Mouse (Mus musculus): Measurements from ENCODE around the gene Mrpl51. TPM values are rescaled to one million over a fixed set of nuclear protein-coding genes. Genes with fewer than 3 reads are reported as not detected.
A peak's percentile ranks its signal among the peaks of the same experiment; 100 is the strongest.

Mrpl51 gene
- polyA plus RNA-seq, 1 experiment from 2014 or later, result 217 TPM

GRCm38 (mm10) chr6:125149569-125149950, 42.0 kb upstream of the Mrpl51 start:
- Histone ChIP-seq H3K9me3 (replicated peaks) (no peaks in the 10 kb centered on the region), H3K4me1 (replicated peaks) (peaks cover 87% of the 10 kb centered on the region), H3K9ac (no peak overlapping the region), H3K27me3 (no peaks in the 10 kb centered on the region), H3K36me3 (peaks cover 30% of the 10 kb centered on the region), H3K4me2 (no peak overlapping the region), H3K4me3 (replicated peaks) (no peak overlapping the region), H3K27ac (peak overlapping the region; percentile 45; the same call in 1 of the 2 replicates)
- no peak for DNase-seq
- WGBS (ENCODE audit: insufficient replicate concordance), result 75% methylated on average over 7 of the region's 7 CpGs
- no peak for ATAC-seq (ENCODE audit: low read depth)

- H3K27ac ChIP-seq, result peak overlapping the region; percentile 63
- H3K4me2 ChIP-seq, result peak overlapping the region; percentile 40
- no peaks in the 10 kb centered on the region for H3K27me3 ChIP-seq
- no peak for DNase-seq
- H3K9ac ChIP-seq, result peak overlapping the region; percentile 53; the same call in 1 of the 2 replicates
- WGBS (ENCODE audit: insufficient replicate concordance), result 30% methylated on average over 22 of the region's 22 CpGs
- no peak overlapping the region for H3K4me3 ChIP-seq (replicated peaks)
- peaks cover 35% of the 10 kb centered on the region for H3K36me3 ChIP-seq
- H3K4me1 ChIP-seq (replicated peaks), result peaks cover 88% of the 10 kb centered on the region
- ATAC-seq (ENCODE audit: low read depth), result peak; percentile 50
- H3K9me3 ChIP-seq (replicated peaks), result no peaks in the 10 kb centered on the region
Observed at GRCm38 (mm10) chr6:125152212-125153017, 39.2 kb upstream of the Mrpl51 start.

GRCm38 (mm10) chr6:125153018-125153389, 38.6 kb upstream of the Mrpl51 start:
- H3K9me3 ChIP-seq (replicated peaks), result no peaks in the 10 kb centered on the region
- no peak for DNase-seq
- H3K4me1 ChIP-seq (replicated peaks), result peaks cover 86% of the 10 kb centered on the region
- H3K4me3 ChIP-seq (replicated peaks), result no peak overlapping the region
- H3K27ac ChIP-seq, result peak overlapping the region; percentile 63
- H3K27me3 ChIP-seq, result no peaks in the 10 kb centered on the region
- WGBS (ENCODE audit: insufficient replicate concordance), result 64% methylated on average over 5 of the region's 5 CpGs
- H3K9ac ChIP-seq, result no peak overlapping the region
- H3K36me3 ChIP-seq, result peaks cover 39% of the 10 kb centered on the region
- H3K4me2 ChIP-seq, result peak overlapping the region; percentile 40
- no peak for ATAC-seq (ENCODE audit: low read depth)

GRCm38 (mm10) chr6:125153682-125154081, 37.9 kb upstream of the Mrpl51 start:
- DNase-seq (no peak), ATAC-seq (ENCODE audit: low read depth) (no peak)
- WGBS (ENCODE audit: insufficient replicate concordance), result 60% methylated on average over 4 of the region's 4 CpGs
- Histone ChIP-seq H3K9me3 (replicated peaks) (no peaks in the 10 kb centered on the region), H3K4me1 (replicated peaks) (peaks cover 79% of the 10 kb centered on the region), H3K27me3 (no peaks in the 10 kb centered on the region), H3K27ac (no peak overlapping the region; the same call in 1 of the 2 replicates), H3K9ac (no peak overlapping the region), H3K4me2 (no peak overlapping the region), H3K36me3 (peaks cover 43% of the 10 kb centered on the region), H3K4me3 (replicated peaks) (no peak overlapping the region)

GRCm38 (mm10) chr6:125154550-125154949, 37.1 kb upstream of the Mrpl51 start:
- H3K36me3 ChIP-seq, result peaks cover 48% of the 10 kb centered on the region
- H3K4me2 ChIP-seq, result no peak overlapping the region
- DNase-seq, result no peak
- H3K9me3 ChIP-seq (replicated peaks), result no peaks in the 10 kb centered on the region
- no peak overlapping the region for H3K27ac ChIP-seq
- no peaks in the 10 kb centered on the region for H3K27me3 ChIP-seq
- no peak overlapping the region for H3K4me3 ChIP-seq (replicated peaks)
- no peak for ATAC-seq (ENCODE audit: low read depth)
- no peak overlapping the region for H3K9ac ChIP-seq
- H3K4me1 ChIP-seq (replicated peaks), result peaks cover 74% of the 10 kb centered on the region

- WGBS (ENCODE audit: insufficient replicate concordance), result 48% methylated on average over 8 of the region's 8 CpGs
- Histone ChIP-seq H3K4me3 (replicated peaks) (no peak overlapping the region), H3K9me3 (replicated peaks) (no peaks in the 10 kb centered on the region), H3K27me3 (no peaks in the 10 kb centered on the region), H3K27ac (0 out of 2 replicates have a peak overlapping the region, but pooled peaks have one; percentile 2), H3K36me3 (peaks cover 52% of the 10 kb centered on the region), H3K9ac (no peak overlapping the region), H3K4me2 (no peak overlapping the region), H3K4me1 (replicated peaks) (peaks cover 78% of the 10 kb centered on the region)
- DNase-seq (no peak), ATAC-seq (ENCODE audit: low read depth) (peak; percentile 44)
Observed at GRCm38 (mm10) chr6:125155262-125155661, 36.3 kb upstream of the Mrpl51 start.

GRCm38 (mm10) chr6:125156491-125156890, 35.1 kb upstream of the Mrpl51 start:
- Histone ChIP-seq H3K4me3 (replicated peaks) (no peak overlapping the region), H3K9me3 (replicated peaks) (no peaks in the 10 kb centered on the region), H3K4me1 (replicated peaks) (peaks cover 84% of the 10 kb centered on the region), H3K4me2 (no peak overlapping the region), H3K36me3 (peaks cover 57% of the 10 kb centered on the region), H3K27ac (no peak overlapping the region), H3K9ac (no peak overlapping the region), H3K27me3 (no peaks in the 10 kb centered on the region)
- 70% methylated on average over 3 of the region's 3 CpGs for WGBS (ENCODE audit: insufficient replicate concordance)
- DNase-seq (no peak), ATAC-seq (ENCODE audit: low read depth) (no peak)

GRCm38 (mm10) chr6:125156903-125157614, 34.5 kb upstream of the Mrpl51 start:
- peaks cover 59% of the 10 kb centered on the region for H3K36me3 ChIP-seq
- no peak for DNase-seq
- H3K4me2 ChIP-seq, result no peak overlapping the region
- no peaks in the 10 kb centered on the region for H3K9me3 ChIP-seq (replicated peaks)
- H3K4me3 ChIP-seq (replicated peaks), result no peak overlapping the region
- peaks cover 84% of the 10 kb centered on the region for H3K4me1 ChIP-seq (replicated peaks)
- ATAC-seq (ENCODE audit: low read depth), result no peak
- no peaks in the 10 kb centered on the region for H3K27me3 ChIP-seq
- H3K9ac ChIP-seq, result no peak overlapping the region
- H3K27ac ChIP-seq, result no peak overlapping the region
- WGBS (ENCODE audit: insufficient replicate concordance), result 70% methylated on average over 7 of the region's 7 CpGs

GRCm38 (mm10) chr6:125158944-125159492, 32.6 kb upstream of the Mrpl51 start:
- DNase-seq, result no peak
- 83% methylated on average over 15 of the region's 15 CpGs for WGBS (ENCODE audit: insufficient replicate concordance)
- Histone ChIP-seq H3K27ac (no peak overlapping the region; the same call in none of the 2 replicates), H3K4me3 (replicated peaks) (no peak overlapping the region), H3K36me3 (peaks cover 65% of the 10 kb centered on the region), H3K9me3 (replicated peaks) (no peaks in the 10 kb centered on the region), H3K4me1 (replicated peaks) (peaks cover 82% of the 10 kb centered on the region), H3K9ac (no peak overlapping the region), H3K4me2 (no peak overlapping the region), H3K27me3 (no peaks in the 10 kb centered on the region)
- no peak for ATAC-seq (ENCODE audit: low read depth)

- H3K9ac ChIP-seq, result peak overlapping the region; percentile 3
- H3K27ac ChIP-seq, result peak overlapping the region; percentile 71
- no peaks in the 10 kb centered on the region for H3K9me3 ChIP-seq (replicated peaks)
- peaks cover 81% of the 10 kb centered on the region for H3K4me1 ChIP-seq (replicated peaks)
- no peak for ATAC-seq (ENCODE audit: low read depth)
- H3K4me2 ChIP-seq, result peak overlapping the region; percentile 36
- no peaks in the 10 kb centered on the region for H3K27me3 ChIP-seq
- no peak overlapping the region for H3K4me3 ChIP-seq (replicated peaks)
- no peak for DNase-seq
- 66% methylated on average over 7 of the region's 7 CpGs for WGBS (ENCODE audit: insufficient replicate concordance)
- peaks cover 69% of the 10 kb centered on the region for H3K36me3 ChIP-seq
Observed at GRCm38 (mm10) chr6:125159773-125160557, 31.6 kb upstream of the Mrpl51 start.

GRCm38 (mm10) chr6:125160558-125160853, 31.1 kb upstream of the Mrpl51 start:
- ATAC-seq (ENCODE audit: low read depth), result no peak
- Histone ChIP-seq H3K4me3 (replicated peaks) (no peak overlapping the region), H3K9ac (peak overlapping the region; percentile 3; the same call in 1 of the 2 replicates), H3K4me1 (replicated peaks) (peaks cover 76% of the 10 kb centered on the region), H3K36me3 (peaks cover 69% of the 10 kb centered on the region), H3K27ac (peak overlapping the region; percentile 71), H3K9me3 (replicated peaks) (no peaks in the 10 kb centered on the region), H3K4me2 (peak overlapping the region; percentile 36), H3K27me3 (no peaks in the 10 kb centered on the region)
- DNase-seq, result no peak
- WGBS (ENCODE audit: insufficient replicate concordance), result 50% methylated on average over 10 of the region's 10 CpGs

Measured in liver, embryonic 13.5 days (tissue).